ENCODE assay signal across 14 mouse cellular contexts in genomic region chr16:63278259-63278697, GRCm38 (mm10).
DNase-seq lines count a peak whose midpoint lies in the region; ATAC-seq and TF ChIP-seq lines count a peak whose summit lies in the region.
"Had no signal": no experiment of that assay in that cellular context is flagged by ENCODE, and none has a peak within 500 bp of the region (broad histone marks: within the 10 kb centered on the region; RNA-seq: fewer than 3 reads in every experiment).

No protein-coding gene starts in this region.

- no peak for TF ChIP-seq CTCF in kidney, adult 2 months (conservative IDR thresholded peaks at IDR 0.05; ENCODE audit: insufficient read depth, insufficient read length, low read depth, low read length)

- no peak overlapping the region for H3K27ac ChIP-seq in forebrain, embryonic 16.5 days (ENCODE audit: low read length)
- H3K27ac ChIP-seq in limb, embryonic 13.5 days = no peak overlapping the region
- no peak overlapping the region for H3K27ac ChIP-seq in kidney, adult 2 months (ENCODE audit: insufficient read depth, low read depth, low read length)

- H3K4me2 ChIP-seq in forebrain, embryonic 16.5 days (ENCODE audit: low read length) = no peak overlapping the region
- H3K4me2 ChIP-seq in limb, embryonic 13.5 days (replicated peaks) = no peak overlapping the region

- DNase-seq in cerebellum, adult 9-11 months = peak; percentile 6
- no peak for DNase-seq in cerebellum, adult 18-20 months
- DNase-seq in brain, adult 2 months (ENCODE audit: low read depth, low spot score) = peak; percentile 16
- DNase-seq in thymus, postnatal 36 days = no peak
- no peak for DNase-seq in kidney, adult 2 months
- DNase-seq in right cerebral cortex, adult 2 months (ENCODE audit: low spot score in 2 of 2) = no peak
- DNase-seq: B cell, adult 2 months; gastrocnemius, postnatal 10 days; kidney, postnatal 4 days; lung, adult 18-20 months; thymus, adult 2 months had no signal

- 23% methylated on average over 2 of the region's 2 CpGs for WGBS in forebrain, embryonic 16.5 days
- WGBS in limb, embryonic 13.5 days = 17% methylated on average over 2 of the region's 2 CpGs
- 61% methylated on average over 2 of the region's 2 CpGs for WGBS in kidney, adult 2 months

- ATAC-seq in forebrain, embryonic 16.5 days = peak; percentile 72
- 0 out of 2 replicates have a peak, but pooled peaks have one; percentile 28 for ATAC-seq in limb, embryonic 13.5 days (ENCODE audit: low FRiP score, low read depth)

- H3K9ac ChIP-seq in forebrain, embryonic 16.5 days (replicated peaks; ENCODE audit: low read depth, low read length) = no peak overlapping the region
- no peak overlapping the region for H3K9ac ChIP-seq in limb, embryonic 13.5 days

- TF ChIP-seq POLR2A in kidney, adult 2 months (IDR thresholded peaks at IDR 0.05; ENCODE audit: low read depth, low read length) = no peak

- H3K4me3 ChIP-seq in forebrain, embryonic 16.5 days (replicated peaks; ENCODE audit: low read length) = no peak overlapping the region
- no peak overlapping the region for H3K4me3 ChIP-seq in limb, embryonic 13.5 days
- H3K4me3 ChIP-seq in kidney, adult 2 months (ENCODE audit: insufficient read depth, low read depth, low read length) = no peak overlapping the region
- H3K4me3 ChIP-seq: megakaryocyte, embryonic 14.5 days had no signal

- no peaks in the 10 kb centered on the region for H3K27me3 ChIP-seq in forebrain, embryonic 16.5 days (replicated peaks; ENCODE audit: control insufficient read depth, insufficient read depth, low read length)
- peaks cover 9% of the 10 kb centered on the region for H3K27me3 ChIP-seq in limb, embryonic 13.5 days
- no peaks in the 10 kb centered on the region for H3K27me3 ChIP-seq in kidney, adult 2 months (replicated peaks; ENCODE audit: control insufficient read depth, insufficient read depth, low read length)
- H3K27me3 ChIP-seq: megakaryocyte, embryonic 14.5 days had no signal

- H3K9me3 ChIP-seq in forebrain, embryonic 16.5 days (ENCODE audit: control insufficient read depth, low read length) = no peaks in the 10 kb centered on the region
- no peaks in the 10 kb centered on the region for H3K9me3 ChIP-seq in limb, embryonic 13.5 days

- H3K4me1 ChIP-seq in forebrain, embryonic 16.5 days (replicated peaks; ENCODE audit: control insufficient read depth, insufficient read depth, low read length) = no peaks in the 10 kb centered on the region
- H3K4me1 ChIP-seq in limb, embryonic 13.5 days = 0 out of 2 replicates have a peak, but pooled peaks cover 5% of the 10 kb centered on the region
- H3K4me1 ChIP-seq in kidney, adult 2 months (ENCODE audit: control insufficient read depth, insufficient read depth, low read length) = no peaks in the 10 kb centered on the region
- H3K4me1 ChIP-seq: megakaryocyte, embryonic 14.5 days had no signal

- no peaks in the 10 kb centered on the region for H3K36me3 ChIP-seq in forebrain, embryonic 16.5 days (ENCODE audit: control insufficient read depth, insufficient read depth)
- H3K36me3 ChIP-seq in limb, embryonic 13.5 days = no peaks in the 10 kb centered on the region
- H3K36me3 ChIP-seq in kidney, adult 2 months (ENCODE audit: control insufficient read depth, insufficient read depth, low read length) = no peaks in the 10 kb centered on the region

Comparison
In these comparisons a context has a peak if more than half of its experiments do, and no peak if none do; other contexts are left out.
1. DNase-seq: peak in cerebellum, adult 9-11 months (single experiment) and brain, adult 2 months (single experiment); none in cerebellum, adult 18-20 months (0 of 2), thymus, postnatal 36 days (0 of 2), kidney, adult 2 months (single experiment) and right cerebral cortex, adult 2 months (0 of 2).